Mouse (Mus musculus): ENCODE measurements at regions not wholly inside any gene's neighbourhood (a gene's known extent, or its start where the extent isn't known, plus 50 kb on each side); places are given as distances from the start of the nearest gene placed in this dataset.

- Histone ChIP-seq H3K4me1 (no peaks in the 10 kb centered on the region), H3K9ac (no peak overlapping the region), H3K9me3 (no peaks in the 10 kb centered on the region), H3K4me2 (replicated peaks) (no peak overlapping the region), H3K27ac (no peak overlapping the region), H3K27me3 (peaks cover 21% of the 10 kb centered on the region), H3K4me3 (no peak overlapping the region), H3K36me3 (no peaks in the 10 kb centered on the region)
- 60% methylated on average over 3 of the region's 3 CpGs for WGBS
- ATAC-seq (ENCODE audit: low FRiP score, low read depth), result peak; percentile 40; the same call in 1 of the 2 replicates
Measured at GRCm38 (mm10) chrX:166652400-166652799, 66.9 kb upstream of the Egfl6 start.

GRCm38 (mm10) chrX:166645713-166646112 lies 60.2 kb upstream of the Egfl6 start:
- Histone ChIP-seq H3K27ac (no peak overlapping the region), H3K9ac (no peak overlapping the region), H3K27me3 (peaks cover 8% of the 10 kb centered on the region; the same call in 1 of the 2 replicates), H3K4me2 (replicated peaks) (peak overlapping the region; percentile 14; the same call in 1 of the 2 replicates), H3K36me3 (no peaks in the 10 kb centered on the region), H3K4me1 (no peaks in the 10 kb centered on the region), H3K4me3 (no peak overlapping the region), H3K9me3 (no peaks in the 10 kb centered on the region)
- ATAC-seq (ENCODE audit: low FRiP score, low read depth), result peak; percentile 36; the same call in 1 of the 2 replicates
- 47% methylated on average over 7 of the region's 7 CpGs for WGBS

DNA sequence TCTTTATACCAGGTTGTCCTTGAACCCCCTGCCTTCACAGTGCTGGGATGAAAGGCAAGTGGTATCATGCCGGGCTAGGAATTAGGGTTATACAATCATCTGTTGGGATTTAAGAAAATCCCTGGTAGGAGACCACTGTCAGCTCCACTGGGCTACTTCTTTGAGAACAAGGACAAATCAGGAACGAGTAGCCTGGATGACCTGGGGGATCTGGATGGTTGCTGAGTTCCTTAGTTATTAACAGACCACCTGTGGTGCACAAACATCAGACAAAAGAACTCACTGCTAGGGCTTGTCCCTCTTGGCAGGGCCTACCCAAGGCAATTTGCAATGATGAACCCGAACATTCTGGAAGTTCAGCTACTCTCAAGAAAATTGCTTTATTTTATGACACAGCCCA lies 55.7 kb upstream of the Egfl6 start:
- Histone ChIP-seq H3K36me3 (no peaks in the 10 kb centered on the region), H3K27me3 (peaks cover 17% of the 10 kb centered on the region; the same call in 1 of the 2 replicates), H3K4me2 (replicated peaks) (no peak overlapping the region), H3K27ac (no peak overlapping the region), H3K4me1 (no peaks in the 10 kb centered on the region), H3K9ac (no peak overlapping the region), H3K9me3 (no peaks in the 10 kb centered on the region), H3K4me3 (no peak overlapping the region)
- ATAC-seq (ENCODE audit: low FRiP score, low read depth), result no peak
- WGBS, result 66% methylated on average over 3 of the region's 3 CpGs

- Histone ChIP-seq H3K27me3 (peaks cover 13% of the 10 kb centered on the region; the same call in 1 of the 2 replicates), H3K9me3 (no peaks in the 10 kb centered on the region), H3K4me2 (replicated peaks) (no peak overlapping the region), H3K4me1 (no peaks in the 10 kb centered on the region), H3K9ac (no peak overlapping the region), H3K36me3 (no peaks in the 10 kb centered on the region), H3K4me3 (no peak overlapping the region), H3K27ac (no peak overlapping the region)
- 88% methylated on average over 1 of the region's 1 CpGs for WGBS
- no peak for ATAC-seq (ENCODE audit: low FRiP score, low read depth)
Measured at GRCm38 (mm10) chrX:166640258-166640657, 54.7 kb upstream of the Egfl6 start.
